Mouse (Mus musculus) adipocyte (in vitro differentiated cells): Measurements from ENCODE around the gene Wdr54.

Source experiments
- DNase-seq: peaks from one replicate; pipeline ENCODE4 v3.0.0-alpha.2; 2016; ENCODE audit warnings: low spot score

The Wdr54 gene

GRCm38 (mm10) chr6:83104158-83104557 lies 52.0 kb downstream of the Wdr54 start:
- DNase-seq: no peak

GRCm38 (mm10) chr6:83103130-83103650 lies 53.0 kb downstream of the Wdr54 start:
- DNase-seq: no peak

- DNase-seq: peak; percentile 71
Observed at GRCm38 (mm10) chr6:83101688-83102556, 54.3 kb downstream of the Wdr54 start.

GRCm38 (mm10) chr6:83101316-83101687 lies 54.9 kb downstream of the Wdr54 start, which contains the start of the genes Ccdc142 and Gm42688:
Ccdc142 (plus strand) TSS chr6:83101601.
Gm42688 (plus strand) TSS chr6:83101617.
- peak; percentile 91 for DNase-seq
